Mouse (Mus musculus): ENCODE data around the gene Ivd. TPM values are rescaled to one million over a fixed set of nuclear protein-coding genes. Genes with fewer than 3 reads are reported as not detected.

Gene Ivd
- 42.5 and 42.8 TPM in 2 replicates for polyA plus RNA-seq (2015; fragmentation: Nextera tagmentation; extraction: Ambion mirVana)

DNA sequence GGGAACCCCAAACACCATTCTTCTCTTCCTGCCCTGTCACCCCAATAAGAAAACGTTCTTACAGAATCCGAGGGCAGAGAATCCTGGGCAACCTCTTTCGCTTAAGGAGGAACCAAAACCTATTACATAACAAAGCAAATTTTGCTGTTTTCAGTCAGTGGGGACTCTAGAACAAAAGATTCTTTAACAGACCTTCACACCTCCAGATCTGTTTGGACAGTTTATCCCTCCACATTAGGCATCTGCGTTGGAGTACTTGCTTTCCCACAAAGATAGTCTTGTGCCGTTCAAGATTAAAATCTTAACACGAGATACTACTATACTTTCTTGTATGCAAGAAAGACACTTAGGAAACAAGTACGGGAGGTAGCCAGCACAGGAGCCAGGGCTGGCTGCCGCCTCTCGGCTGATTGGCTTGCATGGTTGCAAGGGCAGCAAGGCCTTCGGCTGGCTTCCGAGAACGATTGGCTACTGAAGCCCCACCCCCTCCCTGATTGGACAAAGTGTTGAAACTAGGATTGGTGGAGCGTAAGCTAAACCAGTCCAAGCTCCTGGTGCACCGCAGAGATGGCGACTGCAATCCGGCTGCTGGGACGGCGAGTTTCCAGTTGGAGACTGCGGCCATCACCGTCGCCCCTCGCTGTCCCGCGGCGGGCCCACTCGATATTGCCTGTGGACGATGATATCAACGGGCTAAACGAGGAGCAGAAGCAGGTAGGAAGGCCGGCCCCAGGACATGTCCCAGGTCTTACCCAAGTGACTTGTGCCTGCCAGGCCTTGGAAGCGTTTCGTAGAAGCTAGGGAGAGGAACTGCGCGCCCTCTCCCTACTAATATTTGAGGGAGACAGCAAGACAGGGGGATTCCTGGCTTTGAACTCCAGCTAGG, at the start of gene Ivd:
Gene Ivd, plus strand, starts transcription at position 501 of the 886 bp plus-strand sequence.
- Histone ChIP-seq H3K4me2 (replicated peaks) (peak within 1 kb of the TSS; percentile 83), H3K36me3 (no peaks in the 10 kb centered on the region), H3K27ac (peak within 1 kb of the TSS; percentile 74), H3K4me1 (replicated peaks) (peaks cover 17% of the 10 kb centered on the region), H3K9ac (replicated peaks) (peak within 1 kb of the TSS; percentile 83), H3K27me3 (no peaks in the 10 kb centered on the region), H3K4me3 (replicated peaks) (peak within 1 kb of the TSS; percentile 73), H3K9me3 (no peaks in the 10 kb centered on the region)
- ATAC-seq = peak; percentile 100
- under 1% methylated on average over 34 of the region's 34 CpGs for WGBS

DNA sequence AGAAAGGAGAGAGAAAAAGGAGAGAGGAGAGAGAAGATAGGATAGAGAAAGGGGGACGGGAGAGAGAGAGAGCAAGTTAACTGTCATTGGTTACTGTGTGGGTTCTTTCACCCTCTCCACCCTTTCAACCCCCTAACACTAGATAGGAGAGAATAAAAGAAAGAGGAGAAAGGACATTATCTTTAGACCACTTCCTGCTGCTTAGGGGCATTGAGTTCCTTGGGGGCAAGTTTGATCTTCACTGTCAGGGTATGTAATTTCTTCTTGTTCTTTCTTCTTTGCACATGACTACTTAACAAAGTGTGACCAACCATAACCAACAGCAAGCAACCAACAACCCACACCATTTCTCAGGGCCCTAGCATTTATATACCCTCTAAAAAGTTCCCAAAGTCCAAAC, 49.0 kb upstream of the Ivd start:
- 76% methylated on average over 1 of the region's 1 CpGs for WGBS
- Histone ChIP-seq H3K4me2 (replicated peaks) (no peak overlapping the region), H3K9me3 (no peaks in the 10 kb centered on the region), H3K36me3 (0 out of 2 replicates have a peak, but pooled peaks cover 1% of the 10 kb centered on the region), H3K4me1 (replicated peaks) (peaks cover 19% of the 10 kb centered on the region), H3K27ac (no peak overlapping the region), H3K9ac (replicated peaks) (no peak overlapping the region), H3K4me3 (replicated peaks) (no peak overlapping the region), H3K27me3 (no peaks in the 10 kb centered on the region)
- ATAC-seq = no peak

DNA sequence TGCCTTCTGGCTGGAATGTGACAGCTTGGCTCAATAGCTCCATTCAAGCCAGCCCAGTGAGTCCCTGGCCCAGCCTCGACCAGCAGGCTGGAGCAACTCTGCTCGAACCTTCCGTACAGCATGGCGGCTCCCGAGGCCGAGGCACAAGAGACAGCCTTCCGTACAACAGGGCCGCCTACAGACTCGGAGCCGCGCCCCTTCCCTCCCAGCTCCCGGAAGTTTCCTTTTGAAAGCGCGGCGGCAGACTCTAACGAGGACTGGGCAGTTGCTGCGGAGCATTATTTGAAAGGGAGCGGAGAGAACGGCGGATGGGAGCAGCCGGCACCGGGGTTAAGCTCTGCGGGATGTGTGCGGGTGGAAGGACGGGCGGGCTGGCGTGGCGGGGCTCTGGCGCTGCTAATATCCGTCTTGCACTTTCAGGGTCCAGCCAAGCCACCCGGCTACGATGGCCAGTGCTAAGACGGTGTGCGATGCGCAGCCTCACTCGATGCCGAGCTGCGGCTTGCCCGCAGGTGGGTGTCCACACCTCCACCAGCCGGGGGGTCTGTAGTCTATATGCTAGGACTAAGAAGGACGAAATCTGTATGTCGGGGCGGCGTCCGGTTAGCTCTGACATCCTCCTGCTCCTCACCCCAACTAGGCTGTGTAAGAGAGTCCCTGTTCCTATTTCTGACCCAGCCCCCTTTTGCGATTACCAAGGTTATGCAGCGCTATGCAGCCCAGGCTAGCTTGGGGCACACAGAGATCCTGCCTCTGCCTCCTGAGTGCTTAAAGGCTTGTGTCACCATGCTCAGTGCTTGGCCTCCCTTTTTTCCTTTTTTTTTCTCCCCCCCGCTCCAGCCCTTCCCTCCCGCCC, 47.5 kb upstream of the Ivd start, which contains the start of gene Knstrn:
Gene Knstrn, plus strand, starts transcription at position 23 of the 856 bp plus-strand sequence.
- Histone ChIP-seq H3K36me3 (peaks cover 15% of the 10 kb centered on the region), H3K4me3 (replicated peaks) (peak within 1 kb of the TSS; percentile 55), H3K9ac (replicated peaks) (peak within 1 kb of the TSS; percentile 63), H3K27ac (no peak within 1 kb of the TSS; the same call in 1 of the 2 replicates), H3K9me3 (no peaks in the 10 kb centered on the region), H3K4me1 (replicated peaks) (peaks cover 19% of the 10 kb centered on the region), H3K27me3 (no peaks in the 10 kb centered on the region), H3K4me2 (replicated peaks) (peak within 1 kb of the TSS; percentile 85)
- ATAC-seq = peak; percentile 99
- under 1% methylated on average over 49 of the region's 49 CpGs for whole genome bisulfite sequencing

DNA sequence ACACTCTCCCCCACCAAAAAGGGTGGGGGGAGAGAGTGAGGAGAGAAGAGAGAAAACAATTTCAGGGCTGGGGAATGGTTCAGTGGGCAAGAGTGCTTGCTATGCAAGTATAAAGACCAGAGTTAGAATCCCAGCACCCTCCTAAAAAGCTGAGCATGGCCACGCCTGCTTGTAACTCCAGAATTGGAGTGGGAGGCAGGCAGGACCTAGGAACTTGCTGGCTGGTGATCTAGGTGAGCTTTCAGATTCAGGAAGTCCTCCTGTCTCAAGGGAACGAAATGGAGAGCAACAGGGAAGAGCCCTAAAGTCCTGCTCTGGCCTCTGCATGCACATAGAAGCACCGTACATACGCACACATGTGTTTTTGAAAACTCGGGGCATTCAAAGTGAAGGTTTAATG, 39.0 kb upstream of the Ivd start:
- Histone ChIP-seq H3K27ac (no peak overlapping the region), H3K9me3 (no peaks in the 10 kb centered on the region), H3K27me3 (no peaks in the 10 kb centered on the region), H3K36me3 (peaks cover 55% of the 10 kb centered on the region), H3K9ac (replicated peaks) (no peak overlapping the region), H3K4me3 (replicated peaks) (no peak overlapping the region), H3K4me1 (replicated peaks) (no peaks in the 10 kb centered on the region), H3K4me2 (replicated peaks) (no peak overlapping the region)
- ATAC-seq = no peak
- WGBS = 96% methylated on average over 5 of the region's 5 CpGs

DNA sequence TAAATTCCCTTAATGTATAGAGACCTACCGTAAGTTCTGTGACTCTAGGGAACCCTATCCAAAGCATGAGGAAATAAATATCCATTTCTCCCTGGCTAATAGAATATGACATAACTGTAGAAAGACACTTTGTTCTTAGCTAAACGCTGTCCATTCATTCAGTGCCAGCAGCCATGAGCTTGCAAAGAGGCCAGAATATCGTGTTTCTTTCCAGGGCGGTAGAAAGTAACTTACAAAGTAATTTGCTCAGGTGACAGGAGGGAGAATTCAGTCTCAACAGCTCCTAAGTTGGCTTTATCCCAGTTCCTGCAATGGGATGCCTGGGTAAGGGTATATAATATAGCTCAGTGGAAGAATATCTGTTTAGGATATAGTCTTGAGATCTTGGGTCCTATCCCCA, 37.4 kb upstream of the Ivd start:
- no peak overlapping the region for H3K4me2 ChIP-seq (replicated peaks)
- 98% methylated on average over 4 of the region's 4 CpGs for WGBS
- H3K4me1 ChIP-seq (replicated peaks) = no peaks in the 10 kb centered on the region
- no peaks in the 10 kb centered on the region for H3K27me3 ChIP-seq
- peaks cover 40% of the 10 kb centered on the region for H3K36me3 ChIP-seq
- H3K9me3 ChIP-seq = no peaks in the 10 kb centered on the region
- no peak overlapping the region for H3K27ac ChIP-seq
- no peak overlapping the region for H3K4me3 ChIP-seq (replicated peaks)
- ATAC-seq = no peak
- H3K9ac ChIP-seq (replicated peaks) = no peak overlapping the region

DNA sequence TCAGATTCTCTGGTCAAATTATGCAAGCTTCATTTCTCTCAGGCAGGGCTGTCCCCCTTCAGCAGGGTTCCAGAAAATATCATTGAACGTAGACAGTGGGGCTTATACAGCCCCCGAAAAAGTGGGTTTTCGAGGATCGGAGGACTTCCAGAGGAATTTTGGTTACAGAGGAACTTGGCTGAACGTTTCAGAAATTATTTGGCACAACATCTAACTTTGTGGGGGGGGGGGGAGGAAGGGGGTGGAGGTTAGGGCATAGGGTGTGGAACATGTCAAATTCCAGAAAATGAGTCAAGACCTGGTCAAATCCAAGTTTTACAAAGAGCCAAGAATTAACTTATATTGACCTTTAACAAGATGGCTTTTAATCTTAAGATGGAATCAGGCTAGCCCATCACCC, 32.7 kb upstream of the Ivd start:
- Histone ChIP-seq H3K4me2 (replicated peaks) (no peak overlapping the region), H3K4me3 (replicated peaks) (no peak overlapping the region), H3K9ac (replicated peaks) (no peak overlapping the region), H3K27ac (no peak overlapping the region), H3K36me3 (peaks cover 33% of the 10 kb centered on the region), H3K27me3 (no peaks in the 10 kb centered on the region), H3K4me1 (replicated peaks) (no peaks in the 10 kb centered on the region), H3K9me3 (no peaks in the 10 kb centered on the region)
- WGBS = 98% methylated on average over 5 of the region's 5 CpGs
- ATAC-seq = no peak

DNA sequence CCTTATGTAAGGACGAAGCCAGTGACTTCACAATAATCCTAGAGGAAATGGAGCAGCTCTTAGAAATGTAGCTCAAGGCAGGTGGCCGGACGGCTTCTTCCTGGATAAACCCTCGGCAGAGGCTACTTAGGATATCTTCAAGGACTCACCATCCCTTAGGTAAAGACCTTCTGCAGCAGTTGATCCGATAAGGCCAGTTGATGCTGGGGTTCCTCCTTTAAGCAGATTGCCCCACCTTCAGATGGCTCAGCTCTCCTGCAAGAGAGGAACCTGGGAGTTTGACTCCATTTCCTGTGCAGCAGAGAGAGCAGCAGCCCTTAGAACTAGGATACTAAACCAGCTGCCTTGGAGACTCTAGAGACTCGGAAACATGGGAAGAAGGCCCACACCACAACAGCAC, 27.7 kb upstream of the Ivd start:
- Histone ChIP-seq H3K9ac (replicated peaks) (no peak overlapping the region), H3K4me2 (replicated peaks) (no peak overlapping the region), H3K27ac (no peak overlapping the region), H3K27me3 (no peaks in the 10 kb centered on the region), H3K9me3 (no peaks in the 10 kb centered on the region), H3K36me3 (peaks cover 20% of the 10 kb centered on the region), H3K4me1 (replicated peaks) (no peaks in the 10 kb centered on the region), H3K4me3 (replicated peaks) (no peak overlapping the region)
- 97% methylated on average over 6 of the region's 6 CpGs for WGBS
- ATAC-seq = no peak

DNA sequence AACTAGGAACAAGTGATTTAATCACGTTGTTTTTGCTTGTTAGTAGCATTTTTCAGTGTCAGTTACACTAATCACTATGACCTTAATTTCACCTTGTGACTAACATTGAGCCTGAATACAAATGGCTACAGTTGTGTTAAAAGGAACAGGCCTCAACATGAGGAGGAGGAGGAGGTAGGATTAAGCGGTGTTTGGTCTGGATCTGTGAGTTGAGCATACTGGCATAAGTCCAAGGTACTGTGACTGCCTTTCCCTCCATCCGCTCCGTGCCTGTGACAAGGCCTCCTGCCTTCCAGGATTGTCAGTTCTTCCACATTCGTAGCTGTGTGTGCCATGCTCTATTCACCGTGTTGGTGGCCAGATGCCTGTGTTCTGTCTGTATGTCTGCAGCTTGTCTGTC, 26.6 kb upstream of the Ivd start:
- H3K27me3 ChIP-seq = no peaks in the 10 kb centered on the region
- H3K36me3 ChIP-seq = peaks cover 20% of the 10 kb centered on the region
- no peak overlapping the region for H3K4me2 ChIP-seq (replicated peaks)
- 91% methylated on average over 6 of the region's 6 CpGs for WGBS
- H3K27ac ChIP-seq = no peak overlapping the region
- no peak overlapping the region for H3K4me3 ChIP-seq (replicated peaks)
- no peak overlapping the region for H3K9ac ChIP-seq (replicated peaks)
- H3K9me3 ChIP-seq = no peaks in the 10 kb centered on the region
- ATAC-seq = no peak
- no peaks in the 10 kb centered on the region for H3K4me1 ChIP-seq (replicated peaks)

DNA sequence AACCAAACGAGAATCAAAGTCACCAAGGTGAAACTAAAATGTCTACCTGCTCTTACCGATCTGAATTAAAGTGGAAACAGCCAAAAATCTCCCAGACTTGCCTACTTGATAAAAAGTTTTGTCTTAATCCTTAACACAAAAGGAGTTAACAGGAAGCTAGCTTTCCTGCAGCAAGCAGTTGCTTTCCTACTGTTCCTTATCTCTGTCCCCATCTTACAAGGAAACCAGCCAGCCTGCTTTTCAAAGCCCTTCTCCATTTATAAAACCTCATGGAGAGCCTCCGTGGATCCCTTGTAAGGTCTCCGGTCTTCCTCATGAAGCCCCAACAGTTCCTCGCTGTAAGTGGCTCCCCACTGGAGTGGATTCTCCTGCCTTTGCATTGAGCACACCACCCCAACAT, 23.4 kb upstream of the Ivd start:
- Histone ChIP-seq H3K36me3 (peaks cover 12% of the 10 kb centered on the region), H3K9ac (replicated peaks) (no peak overlapping the region), H3K27ac (no peak overlapping the region), H3K27me3 (no peaks in the 10 kb centered on the region), H3K4me3 (replicated peaks) (no peak overlapping the region), H3K9me3 (no peaks in the 10 kb centered on the region), H3K4me2 (replicated peaks) (no peak overlapping the region), H3K4me1 (replicated peaks) (no peaks in the 10 kb centered on the region)
- WGBS = 52% methylated on average over 5 of the region's 5 CpGs
- ATAC-seq = no peak

DNA sequence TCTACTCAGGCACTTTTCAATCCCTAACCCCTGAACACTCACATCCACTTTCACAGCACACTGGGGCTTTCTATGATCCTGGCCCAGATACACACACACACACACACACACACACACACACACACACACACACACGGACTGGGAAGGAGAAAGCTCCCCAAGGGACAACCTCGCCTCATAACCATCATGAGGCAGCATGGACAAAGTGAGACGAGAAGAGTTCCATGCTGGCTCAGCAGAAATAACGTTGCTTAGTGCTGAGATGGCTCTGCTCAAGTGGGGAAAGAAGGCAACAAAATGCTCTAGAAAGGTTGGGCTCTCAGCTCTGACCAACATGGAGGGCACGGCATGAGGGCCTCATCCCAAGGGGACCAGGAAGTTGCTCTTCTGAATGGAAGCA, 20.6 kb upstream of the Ivd start:
- Histone ChIP-seq H3K9ac (replicated peaks) (no peak overlapping the region), H3K9me3 (no peaks in the 10 kb centered on the region), H3K4me2 (replicated peaks) (no peak overlapping the region), H3K27ac (no peak overlapping the region), H3K36me3 (no peaks in the 10 kb centered on the region), H3K27me3 (no peaks in the 10 kb centered on the region), H3K4me1 (replicated peaks) (no peaks in the 10 kb centered on the region), H3K4me3 (replicated peaks) (no peak overlapping the region)
- ATAC-seq = no peak
- WGBS = 75% methylated on average over 5 of the region's 5 CpGs

DNA sequence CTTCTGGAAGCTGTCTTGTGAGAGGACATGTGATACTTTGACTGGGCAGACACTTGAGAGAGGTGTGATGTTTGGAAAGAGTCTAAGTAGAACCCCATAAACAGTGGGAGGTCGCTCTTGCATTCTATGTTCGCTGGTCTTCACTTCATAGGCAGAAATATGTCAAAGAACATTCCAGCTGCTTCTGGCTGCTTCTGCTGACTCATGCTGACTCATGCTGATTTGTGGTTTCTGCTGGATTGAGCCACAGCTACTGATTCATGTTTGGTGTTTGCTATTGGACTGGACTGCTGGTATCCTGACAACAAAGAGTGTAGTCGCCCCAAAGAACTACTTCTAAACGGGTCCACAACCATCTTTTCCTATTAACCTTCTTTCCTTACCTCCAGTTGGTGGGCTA, 20.0 kb upstream of the Ivd start:
- WGBS = 89% methylated on average over 4 of the region's 4 CpGs
- no peaks in the 10 kb centered on the region for H3K27me3 ChIP-seq
- no peaks in the 10 kb centered on the region for H3K4me1 ChIP-seq (replicated peaks)
- H3K4me3 ChIP-seq (replicated peaks) = no peak overlapping the region
- H3K4me2 ChIP-seq (replicated peaks) = no peak overlapping the region
- no peak for ATAC-seq
- H3K9me3 ChIP-seq = no peaks in the 10 kb centered on the region
- no peak overlapping the region for H3K27ac ChIP-seq
- H3K36me3 ChIP-seq = no peaks in the 10 kb centered on the region
- H3K9ac ChIP-seq (replicated peaks) = no peak overlapping the region

DNA sequence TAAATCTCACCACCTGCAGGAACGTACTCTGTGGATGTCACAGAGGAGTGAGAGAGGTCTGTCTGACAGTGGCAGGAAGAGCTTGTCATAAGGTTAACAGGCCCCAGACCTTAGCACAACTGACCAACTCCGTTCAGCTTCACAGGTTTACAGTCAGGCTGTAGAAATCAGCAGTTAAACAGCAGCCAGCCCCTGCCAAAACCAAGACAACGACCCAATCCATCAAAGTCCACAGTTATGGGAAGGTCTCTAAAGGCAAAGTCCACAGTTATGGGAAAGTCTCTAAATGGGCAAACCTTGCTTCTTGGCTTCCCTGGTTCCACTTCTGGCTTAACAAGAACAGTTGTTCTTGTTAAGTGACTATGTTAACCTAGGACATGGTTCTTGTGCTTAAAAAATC, 17.3 kb upstream of the Ivd start:
- Histone ChIP-seq H3K27ac (no peak overlapping the region), H3K36me3 (no peaks in the 10 kb centered on the region), H3K9ac (replicated peaks) (no peak overlapping the region), H3K27me3 (no peaks in the 10 kb centered on the region), H3K4me2 (replicated peaks) (no peak overlapping the region), H3K9me3 (no peaks in the 10 kb centered on the region), H3K4me1 (replicated peaks) (no peaks in the 10 kb centered on the region), H3K4me3 (replicated peaks) (no peak overlapping the region)
- ATAC-seq = no peak
- WGBS = 80% methylated on average over 3 of the region's 3 CpGs
